Mouse (Mus musculus) adipose tissue, adult 10 weeks (tissue): ENCODE measurements around the gene Sap30l. TPM values are rescaled to one million over a fixed set of nuclear protein-coding genes. Genes with fewer than 3 reads are reported as not detected.

Experiments used
- polyA plus RNA-seq: library from polyadenylated mRNA; stranded (reverse); fragments of 350-450 nt; fragmentation: Illumina TruSeq; extraction: RNeasy Lipid Tissue Mini Kit (QIAGEN cat#74804); gene quantifications from one replicate; pipeline ENCODE4 v1.2.3, GENCODE M21; 2014; ENCODE audit warnings: low read depth, low replicate concordance

Gene Sap30l
- 19.3 TPM for polyA plus RNA-seq

DNA sequence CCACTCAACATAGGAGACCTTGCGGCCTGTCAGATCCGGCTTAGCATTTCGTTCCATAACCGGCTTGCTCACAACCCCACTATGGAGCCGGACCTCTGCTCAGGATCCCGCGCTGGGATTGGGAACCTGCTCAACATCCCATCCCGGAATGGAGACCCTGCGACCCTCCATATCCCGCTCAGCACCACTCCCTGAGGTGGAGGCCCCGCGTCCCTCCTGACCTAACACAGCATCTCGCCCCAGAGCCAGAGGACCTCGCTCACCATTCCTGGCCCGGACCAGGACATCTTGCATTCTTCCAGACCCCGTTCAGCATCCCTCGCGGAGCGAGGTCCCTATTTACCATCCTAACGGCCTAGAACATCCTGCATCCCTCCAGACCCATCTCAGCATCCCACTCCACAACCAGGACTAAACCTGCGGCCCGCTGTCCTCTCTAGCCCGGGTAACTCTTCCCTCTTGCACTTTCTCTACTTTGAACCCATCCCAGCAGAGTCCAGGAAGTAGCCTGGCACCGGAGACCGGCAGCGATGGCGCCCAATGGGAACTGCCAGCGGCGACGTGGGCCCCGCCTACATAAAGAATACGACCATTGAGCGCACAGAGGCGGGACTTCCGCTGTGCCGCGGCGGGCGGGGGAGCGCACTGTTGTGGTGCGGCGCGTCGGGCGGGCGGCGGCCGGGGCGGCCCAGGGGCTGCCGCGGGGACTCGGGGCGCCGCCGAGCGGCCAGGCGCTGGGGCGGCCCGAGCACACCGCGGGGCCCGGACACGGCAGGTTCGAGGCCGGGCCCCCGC is at the start of gene Sap30l:
TSS of gene Sap30l (plus strand) at position 667 of the 795 bp plus-strand sequence.

DNA sequence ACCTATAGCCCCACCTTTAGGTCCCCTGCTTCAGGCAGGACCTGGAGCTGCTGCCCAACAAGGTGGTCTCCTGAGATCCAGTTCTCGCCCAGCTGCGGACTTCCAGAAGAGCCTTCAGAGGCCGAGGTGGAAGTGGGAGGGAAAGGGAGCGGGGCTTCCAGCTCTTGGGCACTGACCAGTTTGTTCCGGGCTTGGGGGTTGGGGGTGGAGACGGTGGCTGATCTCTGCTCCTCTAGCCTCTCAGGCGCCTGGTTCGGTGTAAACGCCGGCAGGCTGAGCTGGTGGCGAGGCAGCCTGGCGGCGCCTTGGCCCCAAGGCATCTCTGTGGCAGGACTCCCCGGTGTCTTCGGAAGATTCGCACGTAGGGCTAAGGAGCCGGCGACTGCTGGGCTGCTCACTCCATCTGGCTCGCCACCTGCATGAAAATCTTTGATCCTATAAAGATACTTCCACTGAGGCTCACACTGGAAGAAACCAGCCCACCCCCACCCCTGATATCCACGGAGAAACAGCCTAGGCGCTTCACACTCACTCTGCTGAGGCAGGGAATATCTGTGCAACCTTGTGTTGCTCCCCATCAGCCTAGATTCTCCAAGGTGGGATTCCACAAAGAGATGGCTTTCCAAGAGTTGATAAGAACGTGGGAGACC is 31.2 kb downstream of the Sap30l start, which contains the start of gene Hand1:
TSS of gene Hand1 (minus strand) at position 267 of the 650 bp plus-strand sequence.

Other genes with a start within 250 kb of the Sap30l start
- gene Galnt10, start 156.2 kb upstream of the Sap30l start, polyA plus RNA-seq = 33.7 TPM
- gene Hand1, start 31.2 kb downstream of the Sap30l start, polyA plus RNA-seq = not detected
- 63.7 TPM for gene Larp1, start 207.4 kb downstream of the Sap30l start, polyA plus RNA-seq